ENCODE assay signal across 7 mouse cellular contexts in genomic region chr8:69808864-69809403, GRCm38 (mm10). TPM values are rescaled to one million over a fixed set of nuclear protein-coding genes. Genes with fewer than 3 reads are reported as not detected.
DNase-seq lines count a peak whose midpoint lies in the region; ATAC-seq and TF ChIP-seq lines count a peak whose summit lies in the region.

No protein-coding gene starts in this region.

- peak overlapping the region; percentile 57 for H3K9ac ChIP-seq in liver, embryonic 14.5 days (replicated peaks)

- under 1% methylated on average over 23 of the region's 23 CpGs for WGBS in liver, embryonic 14.5 days (ENCODE audit: insufficient replicate concordance)

- no peak for TF ChIP-seq CTCF in cortical plate, adult 2 months (IDR thresholded peaks at IDR 0.05; ENCODE audit: extremely low read depth, insufficient read depth, low read length)
- no peak for TF ChIP-seq CTCF in liver, embryonic 14.5 days (IDR thresholded peaks at IDR 0.05; ENCODE audit: low read depth)

- H3K27ac ChIP-seq in cortical plate, adult 2 months (ENCODE audit: insufficient read depth, low read length) = no peak overlapping the region
- no peak overlapping the region for H3K27ac ChIP-seq in liver, embryonic 14.5 days

- no peaks in the 10 kb centered on the region for H3K4me1 ChIP-seq in cortical plate, adult 2 months (ENCODE audit: control insufficient read depth, insufficient read depth, low read length)
- peaks cover 4 to 7% of the 10 kb centered on the region in 2 experiments; a peak in 3 of 4 replicates for H3K4me1 ChIP-seq in liver, embryonic 14.5 days (replicated peaks; ENCODE audit: control insufficient read depth in 2 of 2, insufficient read depth in 2 of 2, low read length in 1 of 2)

- H3K36me3 ChIP-seq in liver, embryonic 14.5 days (replicated peaks; ENCODE audit: control insufficient read depth, insufficient read depth, low read depth) = peaks cover 25% of the 10 kb centered on the region

- peak overlapping the region; percentile 31 for H3K4me3 ChIP-seq in cortical plate, adult 2 months (ENCODE audit: insufficient read depth, low read length)
- peak overlapping the region; percentile 47 to 63 for H3K4me3 ChIP-seq in liver, embryonic 14.5 days (ENCODE audit: insufficient read depth in 1 of 2, low read depth in 2 of 2, low read length in 2 of 2)

- peak overlapping the region; percentile 97 for H3K4me2 ChIP-seq in liver, embryonic 14.5 days (ENCODE audit: low read depth)

- no peaks in the 10 kb centered on the region for H3K27me3 ChIP-seq in liver, embryonic 14.5 days (ENCODE audit: control insufficient read depth, insufficient read depth, low read length)

- TF ChIP-seq EP300 in liver, embryonic 14.5 days (IDR thresholded peaks at IDR 0.05; ENCODE audit: low read depth) = no peak

- ATAC-seq in hematopoietic stem cell, adult 5-6 weeks (replicated peaks in 1 of 2; ENCODE audit: insufficient read depth in 1 of 2, low FRiP score in 2 of 2, low TSS enrichment in 1 of 2, low read depth in 1 of 2, poor library complexity in 2 of 2, severe bottlenecking in 2 of 2) = peak; percentile 41 to 44
- ATAC-seq in liver, embryonic 14.5 days (ENCODE audit: insufficient read depth) = peak; percentile 36; the same call in 1 of the 2 replicates

- H3K9me3 ChIP-seq in liver, embryonic 14.5 days (ENCODE audit: control insufficient read depth, low read length) = no peaks in the 10 kb centered on the region

- DNase-seq in right cerebral cortex, postnatal 4 days = peak; percentile 44
- DNase-seq in right cerebral cortex, postnatal 25 days = no peak
- DNase-seq in liver, embryonic 14.5 days (ENCODE audit: low read depth in 3 of 3, low spot score in 3 of 3) = no peak
- peak; percentile 31 for DNase-seq in neural tube, embryonic 10.5 days (ENCODE audit: extremely low spot score, low spot score)
- DNase-seq in Muller cell, postnatal 12 days (ENCODE audit: inconsistent ontology term) = no peak

- no peak for TF ChIP-seq POLR2A in cortical plate, adult 2 months (IDR thresholded peaks at IDR 0.05; ENCODE audit: extremely low read depth, insufficient read depth, low read length)

RNA-seq across cellular contexts. Expression of gene Gmip, which starts 0.5 kb away (rescaled TPM):
- 15.7 and 16.1 TPM in 2 replicates for polyA plus RNA-seq in cortical plate, adult 2 months (2012; rRNA removed)
- total RNA-seq in hematopoietic stem cell, adult 5-6 weeks (2017) = 29.2 and 32.8 TPM in 2 replicates
- polyA plus RNA-seq in liver, embryonic 14.5 days (2012; rRNA removed) = 4.8 and 5.8 TPM in 2 replicates
- polyA plus RNA-seq in liver, embryonic 14.5 days (2014; fragmentation: Nextera tagmentation; extraction: Ambion mirVana) = 1.7 and 3.9 TPM in 2 replicates

RNA-seq across cellular contexts. Expression of gene Lpar2, which starts 13.3 kb away (rescaled TPM):
- 0.53 and 0.54 TPM in 2 replicates for polyA plus RNA-seq in cortical plate, adult 2 months (2012; rRNA removed)
- total RNA-seq in hematopoietic stem cell, adult 5-6 weeks (2017) = 2.0 and 2.6 TPM in 2 replicates
- 0.40 and 0.44 TPM in 2 replicates for polyA plus RNA-seq in liver, embryonic 14.5 days (2012; rRNA removed)
- 0.04 and 0.06 TPM in 2 replicates for polyA plus RNA-seq in liver, embryonic 14.5 days (2014; fragmentation: Nextera tagmentation; extraction: Ambion mirVana)

RNA-seq across cellular contexts. Expression of gene Zfp866, which starts 18.0 kb away (rescaled TPM):
- 20.3 TPM in 2 replicates for polyA plus RNA-seq in cortical plate, adult 2 months (2012; rRNA removed)
- total RNA-seq in hematopoietic stem cell, adult 5-6 weeks (2017) = 24.5 and 31.2 TPM in 2 replicates
- 4.6 and 6.0 TPM in 2 replicates for polyA plus RNA-seq in liver, embryonic 14.5 days (2012; rRNA removed)
- polyA plus RNA-seq in liver, embryonic 14.5 days (2014; fragmentation: Nextera tagmentation; extraction: Ambion mirVana) = 5.8 and 7.2 TPM in 2 replicates

RNA-seq across cellular contexts. Expression of gene Atp13a1, which starts 18.0 kb away (rescaled TPM):
- 49.2 and 51.6 TPM in 2 replicates for polyA plus RNA-seq in cortical plate, adult 2 months (2012; rRNA removed)
- 13.7 and 19.4 TPM in 2 replicates for total RNA-seq in hematopoietic stem cell, adult 5-6 weeks (2017)
- polyA plus RNA-seq in liver, embryonic 14.5 days (2012; rRNA removed) = 19.6 and 24.5 TPM in 2 replicates
- polyA plus RNA-seq in liver, embryonic 14.5 days (2014; fragmentation: Nextera tagmentation; extraction: Ambion mirVana) = 14.1 and 15.6 TPM in 2 replicates

RNA-seq across cellular contexts. Expression of gene Pbx4, which starts 23.4 kb away (rescaled TPM):
- polyA plus RNA-seq in cortical plate, adult 2 months (2012; rRNA removed) = 32.0 and 35.4 TPM in 2 replicates
- total RNA-seq in hematopoietic stem cell, adult 5-6 weeks (2017) = 25.7 and 31.1 TPM in 2 replicates
- 2.0 and 2.5 TPM in 2 replicates for polyA plus RNA-seq in liver, embryonic 14.5 days (2012; rRNA removed)
- 1.7 and 3.7 TPM in 2 replicates for polyA plus RNA-seq in liver, embryonic 14.5 days (2014; fragmentation: Nextera tagmentation; extraction: Ambion mirVana)

Comparison
In these comparisons a context has a peak if more than half of its experiments do, and no peak if none do; other contexts are left out.
1. DNase-seq: peak in right cerebral cortex, postnatal 4 days (single experiment) and neural tube, embryonic 10.5 days (single experiment); none in right cerebral cortex, postnatal 25 days (single experiment), liver, embryonic 14.5 days (0 of 3) and Muller cell, postnatal 12 days (single experiment).